Mouse (Mus musculus) stomach, adult 2 months (tissue): ENCODE results near the gene Wdr76. TPM values are rescaled to one million over a fixed set of nuclear protein-coding genes. Genes with fewer than 3 reads are reported as not detected.

Experiments used
- polyA plus RNA-seq: library from polyadenylated mRNA; depleted of rRNA; stranded (reverse); fragments of >200 nt; gene quantifications from 2 replicates; pipeline ENCODE4 v1.2.3, GENCODE M21; 2012; rRNA removed

Gene Wdr76
- polyA plus RNA-seq, result 0.32 and 0.76 TPM in 2 replicates

GRCm38 (mm10) chr2:121505942-121506882 lies at the start of gene Wdr76, which contains the start of gene Mfap1a:
TSS of gene Wdr76 (plus strand) at chr2:121506723.
TSS of gene Mfap1a (minus strand) at chr2:121506665.

GRCm38 (mm10) chr2:121473301-121474179 lies 33.0 kb upstream of the Wdr76 start, which contains the start of gene Mfap1b:
TSS of gene Mfap1b (minus strand) at chr2:121474067.

Other genes with a start within 250 kb of the Wdr76 start
- 4.7 and 8.6 TPM in 2 replicates for gene Trp53bp1, start 235.3 kb upstream of the Wdr76 start, polyA plus RNA-seq
- gene Map1a, start 217.1 kb upstream of the Wdr76 start, polyA plus RNA-seq, result 3.0 and 3.6 TPM in 2 replicates
- 12.6 and 17.1 TPM in 2 replicates for gene Ppip5k1, start 151.3 kb upstream of the Wdr76 start, polyA plus RNA-seq
- 582 and 597 TPM in 2 replicates for gene Ckmt1, start 149.0 kb upstream of the Wdr76 start, polyA plus RNA-seq
- gene Strc, start 119.6 kb upstream of the Wdr76 start, polyA plus RNA-seq, result 0.05 and 0.15 TPM in 2 replicates
- 494 and 1,371 TPM in 2 replicates for gene Pdia3, start 92.9 kb upstream of the Wdr76 start, polyA plus RNA-seq
- gene Catsper2, start 92.9 kb upstream of the Wdr76 start, polyA plus RNA-seq, result 0.02 and 0.09 TPM in 2 replicates
- gene Ell3, start 62.4 kb upstream of the Wdr76 start, polyA plus RNA-seq, result 1.6 and 2.4 TPM in 2 replicates
- 195 and 280 TPM in 2 replicates for gene Serf2, start 57.5 kb upstream of the Wdr76 start, polyA plus RNA-seq
- gene Hypk, start 53.4 kb upstream of the Wdr76 start, polyA plus RNA-seq, result 1.3 and 1.6 TPM in 2 replicates
- gene Serinc4, start 49.9 kb upstream of the Wdr76 start, polyA plus RNA-seq, result 0.05 and 0.16 TPM in 2 replicates
- 0.23 and 0.53 TPM in 2 replicates for gene Mfap1b, start 32.7 kb upstream of the Wdr76 start, polyA plus RNA-seq
- gene Mfap1a, start 58 bp upstream of the Wdr76 start, polyA plus RNA-seq, result 0.05 and 0.35 TPM in 2 replicates